Mouse (Mus musculus): ENCODE measurements around the gene Clip3. TPM values are rescaled to one million over a fixed set of nuclear protein-coding genes. Genes with fewer than 3 reads are reported as not detected.
A peak's percentile ranks its signal among the peaks of the same experiment; 100 is the strongest.

Gene Clip3
- total and polyA plus RNA-seq, 3 experiments: 0.33 TPM; not detected in 2

GRCm38 (mm10) chr7:30313666-30314320, 22.3 kb downstream of the Clip3 start:
- H3K9me3 ChIP-seq (replicated peaks): no peaks in the 10 kb centered on the region
- H3K27me3 ChIP-seq (ENCODE audit: insufficient read depth, low read length): peaks cover 2% of the 10 kb centered on the region; the same call in 1 of the 2 replicates
- peaks cover 33% of the 10 kb centered on the region for H3K4me1 ChIP-seq (ENCODE audit: insufficient read depth, low read depth, low read length)
- H3K36me3 ChIP-seq (replicated peaks): peaks cover 41% of the 10 kb centered on the region
- no peak for DNase-seq (ENCODE audit: low spot score)
- ATAC-seq (ENCODE audit: extremely low read depth, insufficient number of reproducible peaks, low FRiP score, poor library complexity, severe bottlenecking): no peak
- H3K4me3 ChIP-seq (ENCODE audit: low read depth, low read length): 0 out of 2 replicates have a peak overlapping the region, but pooled peaks have one; percentile 23
- TF ChIP-seq GATA1 (IDR thresholded peaks at IDR 0.05; ENCODE audit: borderline replicate concordance, low read length): no peak
- TF ChIP-seq TAL1 (conservative IDR thresholded peaks at IDR 0.05; ENCODE audit: low read depth, low read length): no peak
- no peak for TF ChIP-seq POLR2AphosphoS5 (IDR thresholded peaks at IDR 0.05; ENCODE audit: insufficient replicate concordance, low read depth, low read length)
- TF ChIP-seq GATA2 (IDR thresholded peaks at IDR 0.05; ENCODE audit: borderline replicate concordance, low read depth, low read length): no peak
- no peak for TF ChIP-seq CTCF (IDR thresholded peaks at IDR 0.05; ENCODE audit: low read depth, low read length)

DNA sequence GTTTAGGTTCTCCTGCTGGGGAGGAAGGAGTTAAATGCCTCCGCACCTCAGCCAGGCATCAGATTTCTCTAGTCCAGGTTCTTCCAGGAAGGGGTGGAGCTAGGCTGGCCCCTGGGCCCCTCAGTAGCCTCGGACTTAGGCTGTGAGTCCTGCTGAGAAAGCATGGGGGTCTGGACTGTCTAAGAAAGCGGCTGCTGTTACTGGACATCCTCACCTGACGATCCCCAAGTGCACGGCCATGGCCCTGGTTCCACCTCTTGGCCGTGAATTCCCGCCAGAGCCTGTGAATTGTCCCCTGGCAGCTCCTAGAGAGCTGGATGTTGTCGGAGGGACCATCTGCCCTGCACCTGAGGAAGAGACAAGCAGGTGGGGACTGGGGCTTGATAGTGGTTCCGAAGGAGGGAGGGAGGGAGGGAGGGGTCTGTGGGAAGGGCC, 23.2 kb downstream of the Clip3 start, which contains the start of gene Syne4:
TSS of gene Syne4 (plus strand) at position 87 of the 435 bp plus-strand sequence.
- Histone ChIP-seq H3K9me3 (replicated peaks) (no peaks in the 10 kb centered on the region), H3K27me3 (ENCODE audit: insufficient read depth, low read length) (peaks cover 2% of the 10 kb centered on the region; the same call in 1 of the 2 replicates), H3K4me3 (ENCODE audit: low read depth, low read length) (peak within 1 kb of the TSS; percentile 47; the same call in 1 of the 2 replicates), H3K36me3 (replicated peaks) (peaks cover 41% of the 10 kb centered on the region), H3K4me1 (ENCODE audit: insufficient read depth, low read depth, low read length) (peaks cover 28% of the 10 kb centered on the region)
- TF ChIP-seq GATA2 (IDR thresholded peaks at IDR 0.05; ENCODE audit: borderline replicate concordance, low read depth, low read length) (no peak), POLR2AphosphoS5 (IDR thresholded peaks at IDR 0.05; ENCODE audit: insufficient replicate concordance, low read depth, low read length) (no peak), CTCF (IDR thresholded peaks at IDR 0.05; ENCODE audit: low read depth, low read length) (no peak), TAL1 (conservative IDR thresholded peaks at IDR 0.05; ENCODE audit: low read depth, low read length) (no peak), GATA1 (IDR thresholded peaks at IDR 0.05; ENCODE audit: borderline replicate concordance, low read length) (no peak)
- ATAC-seq (ENCODE audit: extremely low read depth, insufficient number of reproducible peaks, low FRiP score, poor library complexity, severe bottlenecking) (no peak; the same call in 1 of the 2 replicates), DNase-seq (ENCODE audit: low spot score) (no peak)

- Histone ChIP-seq H3K36me3 (replicated peaks) (peaks cover 40% of the 10 kb centered on the region), H3K27me3 (ENCODE audit: insufficient read depth, low read length) (peaks cover 2% of the 10 kb centered on the region; the same call in 1 of the 2 replicates), H3K9me3 (replicated peaks) (no peaks in the 10 kb centered on the region), H3K4me1 (ENCODE audit: insufficient read depth, low read depth, low read length) (peaks cover 34% of the 10 kb centered on the region), H3K4me3 (ENCODE audit: low read depth, low read length) (no peak overlapping the region)
- ATAC-seq (ENCODE audit: extremely low read depth, insufficient number of reproducible peaks, low FRiP score, poor library complexity, severe bottlenecking) (no peak), DNase-seq (ENCODE audit: low spot score) (no peak)
- TF ChIP-seq CTCF (IDR thresholded peaks at IDR 0.05; ENCODE audit: low read depth, low read length) (no peak), TAL1 (conservative IDR thresholded peaks at IDR 0.05; ENCODE audit: low read depth, low read length) (no peak), POLR2AphosphoS5 (IDR thresholded peaks at IDR 0.05; ENCODE audit: insufficient replicate concordance, low read depth, low read length) (no peak), GATA2 (IDR thresholded peaks at IDR 0.05; ENCODE audit: borderline replicate concordance, low read depth, low read length) (no peak), GATA1 (IDR thresholded peaks at IDR 0.05; ENCODE audit: borderline replicate concordance, low read length) (no peak)
These were observed 24.3 kb downstream of the Clip3 start for GRCm38 (mm10) chr7:30315559-30316529.

DNA sequence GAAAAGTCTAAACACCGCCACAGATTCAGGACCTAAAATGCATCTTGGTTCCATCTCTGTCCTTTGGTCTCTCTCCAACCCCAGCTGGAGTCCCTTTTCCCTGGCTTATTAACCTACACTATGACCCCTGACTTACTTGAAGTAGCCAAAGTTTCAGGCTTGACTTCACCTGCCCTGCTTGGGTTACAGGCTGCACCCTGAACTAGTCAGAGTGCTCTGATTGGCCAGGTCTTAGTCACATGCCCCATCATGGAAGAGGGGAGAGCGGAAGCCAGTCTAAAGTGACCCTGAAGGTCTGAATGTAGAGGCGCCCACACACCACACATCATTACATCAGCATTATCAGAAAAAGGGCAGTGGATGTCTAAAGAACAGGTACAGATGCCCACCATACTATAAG, 26.6 kb downstream of the Clip3 start:
- TF ChIP-seq GATA1 (IDR thresholded peaks at IDR 0.05; ENCODE audit: borderline replicate concordance, low read length) (no peak), POLR2AphosphoS5 (IDR thresholded peaks at IDR 0.05; ENCODE audit: insufficient replicate concordance, low read depth, low read length) (no peak), TAL1 (conservative IDR thresholded peaks at IDR 0.05; ENCODE audit: low read depth, low read length) (no peak), GATA2 (IDR thresholded peaks at IDR 0.05; ENCODE audit: borderline replicate concordance, low read depth, low read length) (no peak), CTCF (IDR thresholded peaks at IDR 0.05; ENCODE audit: low read depth, low read length) (no peak)
- DNase-seq (ENCODE audit: low spot score) (no peak), ATAC-seq (ENCODE audit: extremely low read depth, insufficient number of reproducible peaks, low FRiP score, poor library complexity, severe bottlenecking) (no peak)
- peaks cover 50% of the 10 kb centered on the region for H3K4me1 ChIP-seq (ENCODE audit: insufficient read depth, low read depth, low read length)
- H3K9me3 ChIP-seq (replicated peaks): no peaks in the 10 kb centered on the region
- peaks cover 2% of the 10 kb centered on the region; the same call in 1 of the 2 replicates for H3K27me3 ChIP-seq (ENCODE audit: insufficient read depth, low read length)
- no peak overlapping the region for H3K4me3 ChIP-seq (ENCODE audit: low read depth, low read length)
- H3K36me3 ChIP-seq (replicated peaks): peaks cover 20% of the 10 kb centered on the region

DNA sequence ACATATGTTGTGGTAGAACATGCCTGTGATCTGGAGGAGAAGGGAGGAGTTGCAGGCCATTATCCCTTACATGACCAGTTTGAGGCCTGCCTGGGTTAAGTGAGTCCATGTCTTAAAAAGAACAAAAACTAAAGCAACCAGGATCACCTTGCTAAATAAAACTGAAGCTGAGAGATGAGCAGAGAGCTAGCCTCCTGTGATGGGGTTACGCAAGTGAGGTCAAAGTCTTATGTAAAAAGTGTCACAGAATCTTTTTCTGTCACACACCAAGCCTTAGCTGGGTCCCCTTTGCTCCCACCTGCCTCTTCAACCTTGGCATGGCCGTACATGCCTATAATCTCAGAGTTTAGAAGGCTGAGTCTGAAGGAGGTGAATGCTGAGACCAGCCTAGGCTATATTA, 29.4 kb downstream of the Clip3 start:
- DNase-seq (ENCODE audit: low spot score): no peak
- TF ChIP-seq CTCF (IDR thresholded peaks at IDR 0.05; ENCODE audit: low read depth, low read length) (no peak), POLR2AphosphoS5 (IDR thresholded peaks at IDR 0.05; ENCODE audit: insufficient replicate concordance, low read depth, low read length) (no peak), TAL1 (conservative IDR thresholded peaks at IDR 0.05; ENCODE audit: low read depth, low read length) (no peak), GATA2 (IDR thresholded peaks at IDR 0.05; ENCODE audit: borderline replicate concordance, low read depth, low read length) (no peak)
- no peaks in the 10 kb centered on the region for H3K27me3 ChIP-seq (ENCODE audit: insufficient read depth, low read length)
- H3K36me3 ChIP-seq (replicated peaks): peaks cover 11% of the 10 kb centered on the region
- no peak for ATAC-seq (ENCODE audit: extremely low read depth, insufficient number of reproducible peaks, low FRiP score, poor library complexity, severe bottlenecking)
- H3K4me1 ChIP-seq (ENCODE audit: insufficient read depth, low read depth, low read length): peaks cover 35% of the 10 kb centered on the region
- peak overlapping the region; percentile 89; the same call in 1 of the 2 replicates for H3K4me3 ChIP-seq (ENCODE audit: low read depth, low read length)
- H3K9me3 ChIP-seq (replicated peaks): 0 out of 2 replicates have a peak, but pooled peaks cover 3% of the 10 kb centered on the region
